Mouse (Mus musculus) retina, postnatal 1 day (tissue): ENCODE results near the gene Olfr201.
"Not testable (repeated sequence)": the region's sequence is repeated elsewhere in the genome, so short reads cannot be mapped to it uniquely, and the experiment has no call there.

Experiments used
- DNase-seq: peaks from one replicate; pipeline ENCODE4 v3.0.0-alpha.2; 2012

Gene Olfr201

GRCm38 (mm10) chr16:59272532-59272931 lies at the start of gene Olfr201:
Olfr201 (minus strand) TSS chr16:59272632.
- not testable (repeated sequence) for DNase-seq

- no peak for DNase-seq
Measured at GRCm38 (mm10) chr16:59318148-59318547, 45.7 kb upstream of the Olfr201 start, which contains the start of gene Olfr204. Olfr204 (minus strand) TSS chr16:59318248.

GRCm38 (mm10) chr16:59298581-59298980 lies 26.1 kb upstream of the Olfr201 start, which contains the start of gene Olfr203:
Olfr203 (plus strand) TSS chr16:59298881.
- no peak for DNase-seq

- DNase-seq = not testable (repeated sequence)
Measured at GRCm38 (mm10) chr16:59287576-59287975, 15.1 kb upstream of the Olfr201 start.

- no peak for DNase-seq
Measured at GRCm38 (mm10) chr16:59286693-59287092, 14.3 kb upstream of the Olfr201 start, which contains the start of gene Olfr202. Olfr202 (minus strand) TSS chr16:59286793.

- DNase-seq = no peak
Measured at GRCm38 (mm10) chr16:59283476-59283875, 11.0 kb upstream of the Olfr201 start.

- no peak for DNase-seq
Measured at GRCm38 (mm10) chr16:59280542-59280941, 8.1 kb upstream of the Olfr201 start.

GRCm38 (mm10) chr16:59269097-59269496 lies 3.3 kb downstream of the Olfr201 start:
- DNase-seq = not testable (repeated sequence)

- DNase-seq = no peak
Measured at GRCm38 (mm10) chr16:59249684-59250083, 22.7 kb downstream of the Olfr201 start.

GRCm38 (mm10) chr16:59219667-59220066 lies 52.8 kb downstream of the Olfr201 start, which contains the start of gene Olfr199:
Olfr199 (minus strand) TSS chr16:59219767.
- not testable (repeated sequence) for DNase-seq

GRCm38 (mm10) chr16:59217861-59218260 lies 54.6 kb downstream of the Olfr201 start:
- not testable (repeated sequence) for DNase-seq
